In genomic region chr17:29259489-29259888, GRCm38 (mm10) we compare ENCODE assay signal across 8 mouse cellular contexts. TPM values are rescaled to one million over a fixed set of nuclear protein-coding genes. Genes with fewer than 3 reads are reported as not detected.
DNase-seq lines count a peak whose midpoint lies in the region; ATAC-seq and TF ChIP-seq lines count a peak whose summit lies in the region.

No protein-coding gene starts in this region.

- peaks cover 34% of the 10 kb centered on the region for H3K4me1 ChIP-seq in kidney, embryonic 14.5 days (ENCODE audit: control insufficient read depth, insufficient read depth, low read length)

- peaks cover 82% of the 10 kb centered on the region for H3K79me2 ChIP-seq in C2C12 (ENCODE audit: control insufficient read depth, insufficient read depth)

- H3K27ac ChIP-seq in kidney, embryonic 14.5 days (ENCODE audit: low read depth, low read length) = no peak overlapping the region

- TF ChIP-seq CTCF in C2C12 (IDR thresholded peaks at IDR 0.05; ENCODE audit: control insufficient read depth, insufficient read depth, insufficient read length) = peak; percentile 59

- no peak overlapping the region for H3K4me2 ChIP-seq in kidney, embryonic 14.5 days (replicated peaks; ENCODE audit: low read depth, low read length)

- 3% methylated on average over 3 of the region's 3 CpGs for WGBS in kidney, embryonic 14.5 days

- peaks cover 50% of the 10 kb centered on the region for H3K79me3 ChIP-seq in C2C12 (ENCODE audit: low read depth)

- peak; percentile 68 to 75 for DNase-seq in adrenal gland, adult 18-20 months (ENCODE audit: low spot score in 2 of 2)
- DNase-seq in embryo, embryonic 10.5 days (ENCODE audit: low spot score) = peak; percentile 85
- peak; percentile 50 for DNase-seq in heart, adult 8-10 months (ENCODE audit: low spot score)
- DNase-seq in lung, adult 18-20 months = peak; percentile 69 to 71
- DNase-seq in ovary, postnatal 36 days (ENCODE audit: low spot score) = peak; percentile 77
- DNase-seq in thymus, postnatal 25 days = peak; percentile 83

- peaks cover 26% of the 10 kb centered on the region for H3K36me3 ChIP-seq in C2C12 (ENCODE audit: control insufficient read depth, insufficient read depth)
- H3K36me3 ChIP-seq in kidney, embryonic 14.5 days (ENCODE audit: control insufficient read depth, insufficient read depth, low read length) = peaks cover 47% of the 10 kb centered on the region

- no peaks in the 10 kb centered on the region for H3K9me3 ChIP-seq in kidney, embryonic 14.5 days (ENCODE audit: control insufficient read depth, low read length)

- no peak overlapping the region for H3K4me3 ChIP-seq in C2C12 (ENCODE audit: insufficient read depth, poor library complexity, severe bottlenecking)
- H3K4me3 ChIP-seq in kidney, embryonic 14.5 days (ENCODE audit: low read length) = no peak overlapping the region

- peak; percentile 38; the same call in 1 of the 2 replicates for ATAC-seq in kidney, embryonic 14.5 days (ENCODE audit: low FRiP score, low TSS enrichment)

- no peak overlapping the region for H3ac ChIP-seq in C2C12 (ENCODE audit: control insufficient read depth, insufficient read length, low read depth)

- no peaks in the 10 kb centered on the region for H3K27me3 ChIP-seq in C2C12 (ENCODE audit: control insufficient read depth, insufficient read depth, insufficient read length)
- H3K27me3 ChIP-seq in kidney, embryonic 14.5 days (ENCODE audit: control insufficient read depth, insufficient read depth, low read length) = no peaks in the 10 kb centered on the region

- H3K9ac ChIP-seq in kidney, embryonic 14.5 days (ENCODE audit: low read depth, low read length) = no peak overlapping the region

TF ChIP-seq in C2C12, 6 proteins besides CTCF, POLR2A, EP300 and RAD21:
- TF ChIP-seq MAX (IDR thresholded peaks at IDR 0.05) = no peak
- no peak for TF ChIP-seq CEBPB (IDR thresholded peaks at IDR 0.05; ENCODE audit: low read depth)
- no peak for TF ChIP-seq MYOG (IDR thresholded peaks at IDR 0.05; ENCODE audit: control insufficient read depth, extremely low read depth, insufficient read length)
- TF ChIP-seq FOSL1 (IDR thresholded peaks at IDR 0.05; ENCODE audit: insufficient read depth, low read length, poor library complexity, severe bottlenecking) = no peak
- TF ChIP-seq MYOD1 (IDR thresholded peaks at IDR 0.05; ENCODE audit: control insufficient read depth, insufficient read length, low read depth) = no peak
- TF ChIP-seq USF1 (IDR thresholded peaks at IDR 0.05; ENCODE audit: low read depth) = no peak

RNA-seq across cellular contexts. Expression of gene Ppil1, which starts 4.5 kb away (rescaled TPM):
- 77.7 TPM for polyA plus RNA-seq in C2C12 (2012; fragmentation: generic; extraction: Trizol)
- total RNA-seq in adrenal gland, adult 18-20 months (2021) = 10 to 100 TPM; 21.3 to 22.4 TPM
- 10 to 100 TPM; 36.5 to 43.8 (median 37.3) TPM for total RNA-seq in heart, adult 8-10 months (2022)
- 161 and 169 TPM in 2 replicates for polyA plus RNA-seq in kidney, embryonic 14.5 days (2014; fragmentation: Nextera tagmentation; extraction: Ambion mirVana)

RNA-seq across cellular contexts. Expression of gene BC004004, which starts 9.1 kb away (rescaled TPM):
- polyA plus RNA-seq in C2C12 (2012; fragmentation: generic; extraction: Trizol) = 59.4 TPM
- 100 to 1,000 TPM; 111 to 147 TPM for total RNA-seq in adrenal gland, adult 18-20 months (2021)
- total RNA-seq in heart, adult 8-10 months (2022) = 100 to 1,000 TPM; 294 to 476 (median 372) TPM
- polyA plus RNA-seq in kidney, embryonic 14.5 days (2014; fragmentation: Nextera tagmentation; extraction: Ambion mirVana) = 59.8 and 63.3 TPM in 2 replicates

RNA-seq across cellular contexts. Expression of gene Cpne5, which starts 21.5 kb away (rescaled TPM):
- 0.16 TPM for polyA plus RNA-seq in C2C12 (2012; fragmentation: generic; extraction: Trizol)
- under 1 TPM; 0.33 to 0.35 TPM for total RNA-seq in adrenal gland, adult 18-20 months (2021)
- 1 to 10 TPM; 3.2 to 9.5 (median 4.4) TPM for total RNA-seq in heart, adult 8-10 months (2022)
- polyA plus RNA-seq in kidney, embryonic 14.5 days (2014; fragmentation: Nextera tagmentation; extraction: Ambion mirVana) = 11.3 and 12.3 TPM in 2 replicates

RNA-seq across cellular contexts. Expression of gene Pi16, which starts 58.0 kb away (rescaled TPM):
- polyA plus RNA-seq in C2C12 (2012; fragmentation: generic; extraction: Trizol) = 0.55 TPM
- total RNA-seq in adrenal gland, adult 18-20 months (2021) = 10 to 100 TPM; 16.8 to 52.3 TPM
- total RNA-seq in heart, adult 8-10 months (2022) = 10 to 100 TPM; 17.9 to 22.9 (median 21.4) TPM
- 0.32 and 0.90 TPM in 2 replicates for polyA plus RNA-seq in kidney, embryonic 14.5 days (2014; fragmentation: Nextera tagmentation; extraction: Ambion mirVana)
